Mouse (Mus musculus) CH12.LX (cell line): ENCODE data around the gene Gm3012. TPM values are rescaled to one million over a fixed set of nuclear protein-coding genes. Genes with fewer than 3 reads are reported as not detected.
"Not testable (repeated sequence)": the region's sequence is repeated elsewhere in the genome, so short reads cannot be mapped to it uniquely, and the experiment has no call there.

Experiments
- DNase-seq: peaks from one replicate; pipeline ENCODE4 v3.0.0-alpha.2; 2013; ENCODE audit errors: extremely low read depth
- H3K27ac ChIP-seq: 2 replicates; pipeline ENCODE4 v1.5.1; 2012; ENCODE audit warnings: low read depth, mild to moderate bottlenecking, control low read depth, moderate library complexity; ENCODE audit not compliant: insufficient read depth
- H3K27me3 ChIP-seq: replicated peaks from 2 replicates; pipeline ENCODE3; 2012; ENCODE audit warnings: inconsistent platforms
- H3K36me3 ChIP-seq, 2 experiments: replicated peaks in 1 of 2; 2 replicates each; pipeline versions ENCODE3 to v1.6.1; 2012; ENCODE audit warnings: inconsistent platforms in 1 of 2, low read length in 1 of 2, mild to moderate bottlenecking in 1 of 2, mixed read lengths in 1 of 2, moderate library complexity in 1 of 2; ENCODE audit not compliant: control insufficient read depth in 1 of 2, insufficient read depth in 1 of 2
- H3K4me1 ChIP-seq, 2 experiments: 2 replicates each; pipeline ENCODE4 v1.6.1; 2012; ENCODE audit warnings: inconsistent platforms in 1 of 2, moderate library complexity in 1 of 2; ENCODE audit not compliant: insufficient read depth in 2 of 2, control insufficient read depth in 1 of 2
- H3K4me2 ChIP-seq: 2 replicates; pipeline ENCODE4 v1.6.1; 2012; ENCODE audit warnings: low read depth, mild to moderate bottlenecking, control low read depth; ENCODE audit not compliant: poor library complexity, insufficient read depth, severe bottlenecking
- H3K4me3 ChIP-seq, 3 experiments: fragments of 150-350 bp in 1 of 3; sonication (generic) in 1 of 3; replicated peaks in 1 of 3; 2 replicates each; pipeline versions ENCODE3 to v1.5.1; 2011 to 2012; ENCODE audit warnings: low read depth in 2 of 3, low read length in 2 of 3, mild to moderate bottlenecking in 2 of 3, moderate library complexity in 2 of 3, control low read depth in 1 of 3, improper control_type of control experiment in 1 of 3, inconsistent platforms in 1 of 3, mixed read lengths in 1 of 3; ENCODE audit not compliant: poor library complexity in 1 of 3
- H3K79me2 ChIP-seq: replicated peaks from 2 replicates; pipeline ENCODE4 v1.6.1; 2012; ENCODE audit warnings: mild to moderate bottlenecking, moderate library complexity; ENCODE audit not compliant: control insufficient read depth, poor library complexity, insufficient read depth, severe bottlenecking; ENCODE audit errors: extremely low read depth
- H3K9ac ChIP-seq: 2 replicates; pipeline ENCODE4 v1.6.1; 2012; ENCODE audit warnings: low read depth, mild to moderate bottlenecking, control low read depth, moderate library complexity; ENCODE audit not compliant: insufficient read depth
- H3K9me3 ChIP-seq: replicated peaks from 2 replicates; pipeline ENCODE3; 2012; ENCODE audit warnings: low read length, inconsistent platforms, mixed read lengths
- dilution Hi-C: fragments of 300-500 bp; cut with MboI; formaldehyde crosslinking; loops from 2 replicates; pipeline ENCODE4 v1.14.3; 2020; ENCODE audit warnings: low sequenced_read_pairs; ENCODE audit not compliant: extremely low pct_unique_long_range_greater_than_20kb, extremely low pct_ligation_motif_present
- in situ Hi-C: fragments of 300-500 bp; cut with MboI; formaldehyde crosslinking; loops from 3 replicates; pipeline ENCODE4 v1.14.3; 2019; ENCODE audit warnings: low sequenced_read_pairs, low pct_ligation_motif_present, low pct_unique_long_range_greater_than_20kb, mixed read lengths
- polyA plus RNA-seq: library from polyadenylated mRNA; unstranded; fragments of >175 nt; gene quantifications from 2 replicates; pipeline ENCODE4 v1.2.1, GENCODE M21; 2012; ENCODE audit warnings: low read depth; ENCODE audit not compliant: insufficient read length
- total RNA-seq, 2 experiments: library from RNA; depleted of rRNA; stranded (reverse); fragments of 300-350 nt in 1 of 2; fragments of >200 nt in 1 of 2; gene quantifications; 2 replicates each; pipeline ENCODE4 v1.2.3; 2012 to 2014

Gm3012 gene
- total RNA-seq (2012; rRNA removed), result not detected in 2 replicates
- total RNA-seq (2014; rRNA removed), result not detected in 2 replicates
- not detected in 2 replicates for polyA plus RNA-seq

DNA sequence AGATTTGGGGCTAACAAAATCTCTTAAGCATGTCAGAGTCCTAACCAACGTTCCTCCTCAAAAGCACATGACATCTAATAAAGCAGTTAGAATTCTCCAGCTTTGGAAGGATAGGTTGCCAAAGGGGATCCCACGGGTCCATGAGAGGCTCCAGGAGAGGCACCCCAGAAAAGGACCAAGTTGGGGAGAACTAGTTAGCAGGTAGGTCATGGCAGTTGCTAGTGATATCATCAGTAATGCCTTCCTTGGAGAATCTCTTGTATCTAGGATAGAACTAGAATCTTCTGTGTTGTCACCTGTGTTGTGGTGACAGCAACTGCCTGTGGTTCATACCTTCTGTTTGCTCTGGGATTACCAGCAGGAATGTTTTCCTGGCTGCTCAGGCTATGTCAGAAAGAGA, at the start of gene Gm3012:
Gene Gm3012, plus strand, starts transcription at position 301 of the 400 bp plus-strand sequence.
- H3K4me1 ChIP-seq, in situ Hi-C loops, H3K27me3 ChIP-seq, H3K27ac ChIP-seq, H3K79me2 ChIP-seq, H3K4me3 ChIP-seq, DNase-seq, H3K9me3 ChIP-seq, dilution Hi-C loops, H3K4me2 ChIP-seq, H3K9ac ChIP-seq, H3K36me3 ChIP-seq: not testable (repeated sequence)

DNA sequence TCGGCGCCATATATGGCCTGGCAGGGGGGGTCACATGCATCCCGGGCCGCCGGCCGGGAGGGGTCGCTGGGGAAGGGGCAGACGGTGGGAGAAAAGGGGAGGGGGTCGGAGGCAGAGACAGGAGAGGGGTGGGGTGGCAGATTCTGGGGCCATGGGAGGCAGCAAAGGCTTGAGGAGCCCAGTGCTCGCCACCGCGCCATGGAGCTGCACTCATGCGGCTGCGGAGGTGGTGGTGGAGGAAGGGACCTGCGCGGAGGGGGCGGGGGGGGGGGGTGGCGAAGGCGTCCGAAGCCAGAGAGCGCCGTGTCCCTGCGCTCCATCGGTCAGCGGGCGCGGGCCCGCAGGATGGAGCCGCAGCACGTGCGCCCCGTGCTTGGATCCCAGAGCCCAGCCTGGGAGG, 17.4 kb downstream of the Gm3012 start, which contains the start of gene Gm3020:
Gene Gm3020, plus strand, starts transcription at position 301 of the 400 bp plus-strand sequence.
- DNase-seq, H3K4me1 ChIP-seq, H3K9ac ChIP-seq, H3K9me3 ChIP-seq, dilution Hi-C loops, H3K27me3 ChIP-seq, H3K79me2 ChIP-seq, in situ Hi-C loops, H3K27ac ChIP-seq, H3K4me2 ChIP-seq, H3K36me3 ChIP-seq, H3K4me3 ChIP-seq: not testable (repeated sequence)

DNA sequence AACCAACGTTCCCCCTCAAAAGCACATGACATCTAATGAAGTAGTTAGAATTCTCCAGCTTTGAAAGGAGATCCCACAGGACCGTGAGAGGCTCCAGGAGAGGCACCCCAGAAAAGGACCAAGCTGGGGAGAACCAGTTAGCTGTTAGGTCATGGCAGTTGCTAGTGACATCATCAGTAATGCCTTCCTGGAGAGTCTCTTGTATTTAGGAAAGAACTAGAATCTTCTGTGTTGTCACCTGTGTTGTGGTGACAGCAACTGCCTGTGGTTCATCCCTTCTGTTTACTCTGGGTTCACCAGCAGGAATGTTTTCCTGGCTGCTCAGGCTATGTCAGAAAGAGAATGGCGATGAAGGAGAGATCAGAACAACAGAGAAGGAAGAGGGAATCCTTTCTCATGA, 54.2 kb downstream of the Gm3012 start, which contains the start of gene Gm3043:
Gene Gm3043, plus strand, starts transcription at position 301 of the 400 bp plus-strand sequence.
- in situ Hi-C loops, result not testable (repeated sequence)

More for the DNA sequence above, 54.2 kb downstream of the Gm3012 start, which contains the start of gene Gm3043:
- H3K4me2 ChIP-seq, dilution Hi-C loops, H3K4me1 ChIP-seq, H3K9me3 ChIP-seq, DNase-seq, H3K36me3 ChIP-seq, H3K79me2 ChIP-seq, H3K4me3 ChIP-seq, H3K27me3 ChIP-seq, H3K27ac ChIP-seq, H3K9ac ChIP-seq: not testable (repeated sequence)

Other genes with a start within 250 kb of the Gm3012 start
- not detected in 2 replicates for gene Gm10413, start 239.4 kb upstream of the Gm3012 start, total RNA-seq (2012; rRNA removed)
- not detected in 2 replicates for gene Gm10413, start 239.4 kb upstream of the Gm3012 start, total RNA-seq (2014; rRNA removed)
- not detected in 2 replicates for gene Gm10413, start 239.4 kb upstream of the Gm3012 start, polyA plus RNA-seq
- gene Gm10409, start 221.9 kb upstream of the Gm3012 start, total RNA-seq (2012; rRNA removed), result not detected in 2 replicates
- not detected in 2 replicates for gene Gm10409, start 221.9 kb upstream of the Gm3012 start, total RNA-seq (2014; rRNA removed)
- not detected in 2 replicates for gene Gm10409, start 221.9 kb upstream of the Gm3012 start, polyA plus RNA-seq
- not detected in 2 replicates for gene Gm3005, start 206.4 kb upstream of the Gm3012 start, total RNA-seq (2012; rRNA removed)
- gene Gm3005, start 206.4 kb upstream of the Gm3012 start, total RNA-seq (2014; rRNA removed), result not detected in 2 replicates
- 0.16 TPM in 1 of 2 replicates, not detected in the other for gene Gm3005, start 206.4 kb upstream of the Gm3012 start, polyA plus RNA-seq
- not detected in 2 replicates for gene Gm10408, start 185.1 kb upstream of the Gm3012 start, total RNA-seq (2012; rRNA removed)
- gene Gm10408, start 185.1 kb upstream of the Gm3012 start, total RNA-seq (2014; rRNA removed), result not detected in 2 replicates
- not detected in 2 replicates for gene Gm10408, start 185.1 kb upstream of the Gm3012 start, polyA plus RNA-seq
- not detected in 2 replicates for gene Gm3020, start 17.5 kb downstream of the Gm3012 start, total RNA-seq (2012; rRNA removed)
- gene Gm3020, start 17.5 kb downstream of the Gm3012 start, total RNA-seq (2014; rRNA removed), result not detected in 2 replicates
- gene Gm3020, start 17.5 kb downstream of the Gm3012 start, polyA plus RNA-seq, result not detected in 2 replicates
- gene Gm3043, start 54.3 kb downstream of the Gm3012 start, total RNA-seq (2012; rRNA removed), result not detected in 2 replicates
- gene Gm3043, start 54.3 kb downstream of the Gm3012 start, total RNA-seq (2014; rRNA removed), result not detected in 2 replicates
- not detected in 2 replicates for gene Gm3043, start 54.3 kb downstream of the Gm3012 start, polyA plus RNA-seq
- gene Gm3002, start 175.6 kb downstream of the Gm3012 start, total RNA-seq (2012; rRNA removed), result not detected in 2 replicates
- gene Gm3002, start 175.6 kb downstream of the Gm3012 start, total RNA-seq (2014; rRNA removed), result not detected in 2 replicates
- not detected in 2 replicates for gene Gm3002, start 175.6 kb downstream of the Gm3012 start, polyA plus RNA-seq
- gene Gm3033, start 211.7 kb downstream of the Gm3012 start, total RNA-seq (2012; rRNA removed), result not detected in 2 replicates
- not detected in 2 replicates for gene Gm3033, start 211.7 kb downstream of the Gm3012 start, total RNA-seq (2014; rRNA removed)
- not detected in 2 replicates for gene Gm3033, start 211.7 kb downstream of the Gm3012 start, polyA plus RNA-seq
- gene Gm2916, start 249.7 kb downstream of the Gm3012 start, total RNA-seq (2012; rRNA removed), result not detected in 2 replicates
- gene Gm2916, start 249.7 kb downstream of the Gm3012 start, total RNA-seq (2014; rRNA removed), result not detected in 2 replicates
- gene Gm2916, start 249.7 kb downstream of the Gm3012 start, polyA plus RNA-seq, result not detected in 2 replicates